Mouse (Mus musculus) bone marrow macrophage, adult 2 months (primary cell): ENCODE measurements around the gene Tpcn2.

Source experiments
- CTCF ChIP-seq: IDR thresholded peaks from 2 replicates; pipeline ENCODE4 v1.5.1; 2012; ENCODE audit warnings: low read depth, mild to moderate bottlenecking, low read length, moderate library complexity
- POLR2A ChIP-seq: IDR thresholded peaks from 2 replicates; pipeline ENCODE4 v1.6.1; 2012; ENCODE audit warnings: mild to moderate bottlenecking, low read depth, low read length, borderline replicate concordance

GRCm38 (mm10) chr7:145319481-145319880 is 35.7 kb upstream of the Tpcn2 start:
- no peak for TF ChIP-seq CTCF
- TF ChIP-seq POLR2A, result no peak
